ENCODE assay signal across 10 mouse cellular contexts in genomic region chr1:73986268-73987045, GRCm38 (mm10).
A peak's percentile ranks its signal among the peaks of the same experiment; 100 is the strongest.
DNase-seq lines count a peak whose midpoint lies in the region; ATAC-seq lines count a peak whose summit lies in the region.
"Had no signal": no experiment of that assay in that cellular context is flagged by ENCODE, and none has a peak within 500 bp of the region (broad histone marks: within the 10 kb centered on the region; RNA-seq: fewer than 3 reads in every experiment).

No protein-coding gene starts in this region.

- H3K4me3 ChIP-seq in hindbrain, embryonic 11.5 days (ENCODE audit: low read depth, low read length) = no peak overlapping the region
- no peak overlapping the region for H3K4me3 ChIP-seq in hindbrain, embryonic 12.5 days
- H3K4me3 ChIP-seq in embryonic facial prominence, embryonic 11.5 days (ENCODE audit: low read depth, low read length) = no peak overlapping the region
- no peak overlapping the region for H3K4me3 ChIP-seq in intestine, embryonic 16.5 days (ENCODE audit: low read length)
- H3K4me3 ChIP-seq: embryonic facial prominence, embryonic 15.5 days; lung, embryonic 15.5 days had no signal

- 45% methylated on average over 6 of the region's 6 CpGs for whole genome bisulfite sequencing in hindbrain, embryonic 11.5 days
- 48% methylated on average over 6 of the region's 6 CpGs for WGBS in hindbrain, embryonic 12.5 days
- 44% methylated on average over 6 of the region's 6 CpGs for WGBS in embryonic facial prominence, embryonic 11.5 days
- WGBS in intestine, embryonic 16.5 days = 42% methylated on average over 6 of the region's 6 CpGs

- ATAC-seq in hindbrain, embryonic 11.5 days (ENCODE audit: low FRiP score) = no peak
- ATAC-seq in hindbrain, embryonic 12.5 days (ENCODE audit: low FRiP score) = no peak
- peak; percentile 61; the same call in 1 of the 2 replicates for ATAC-seq in embryonic facial prominence, embryonic 11.5 days (replicated peaks; ENCODE audit: insufficient number of reproducible peaks, low FRiP score, low TSS enrichment, low read depth)
- ATAC-seq in intestine, embryonic 16.5 days = peak; percentile 14; the same call in 1 of the 2 replicates

- peak; percentile 74 for DNase-seq in hindbrain, embryonic 11.5 days (ENCODE audit: low spot score)
- DNase-seq in A20 (ENCODE audit: low read depth, low spot score) (peak; percentile 61), NIH3T3 (ENCODE audit: low read depth) (peak; percentile 93)
- DNase-seq in embryonic facial prominence, embryonic 11.5 days (ENCODE audit: low spot score) = peak; percentile 80
- DNase-seq in naive thymus-derived CD4-positive, alpha-beta T cell, adult 2 months (ENCODE audit: low read depth) = peak; percentile 75
- DNase-seq in yolk sac, embryonic 10.5 days (ENCODE audit: low spot score) = no peak

- H3K9ac ChIP-seq in hindbrain, embryonic 11.5 days (ENCODE audit: low read depth, low read length) = no peak overlapping the region
- no peak overlapping the region for H3K9ac ChIP-seq in hindbrain, embryonic 12.5 days
- no peak overlapping the region for H3K9ac ChIP-seq in embryonic facial prominence, embryonic 11.5 days (replicated peaks; ENCODE audit: low read length)
- H3K9ac ChIP-seq in intestine, embryonic 16.5 days (ENCODE audit: low read depth, low read length) = no peak overlapping the region
- H3K9ac ChIP-seq: embryonic facial prominence, embryonic 15.5 days; lung, embryonic 15.5 days had no signal

- no peaks in the 10 kb centered on the region for H3K9me3 ChIP-seq in hindbrain, embryonic 11.5 days (ENCODE audit: control insufficient read depth, low read length)
- H3K9me3 ChIP-seq in hindbrain, embryonic 12.5 days (replicated peaks) = no peaks in the 10 kb centered on the region
- no peaks in the 10 kb centered on the region for H3K9me3 ChIP-seq in embryonic facial prominence, embryonic 11.5 days (replicated peaks; ENCODE audit: control insufficient read depth, low read length)
- no peaks in the 10 kb centered on the region for H3K9me3 ChIP-seq in intestine, embryonic 16.5 days (ENCODE audit: control insufficient read depth, low read length)
- H3K9me3 ChIP-seq: embryonic facial prominence, embryonic 15.5 days; lung, embryonic 15.5 days had no signal

- H3K4me2 ChIP-seq in hindbrain, embryonic 11.5 days (replicated peaks; ENCODE audit: low read depth, low read length) = no peak overlapping the region
- no peak overlapping the region for H3K4me2 ChIP-seq in hindbrain, embryonic 12.5 days (replicated peaks)
- H3K4me2 ChIP-seq in embryonic facial prominence, embryonic 11.5 days (ENCODE audit: low read depth, low read length) = no peak overlapping the region
- H3K4me2 ChIP-seq in intestine, embryonic 16.5 days (ENCODE audit: low read depth, low read length) = no peak overlapping the region
- H3K4me2 ChIP-seq: embryonic facial prominence, embryonic 15.5 days; lung, embryonic 15.5 days had no signal

- H3K27ac ChIP-seq in hindbrain, embryonic 11.5 days (ENCODE audit: low read depth, low read length) = no peak overlapping the region
- H3K27ac ChIP-seq in hindbrain, embryonic 12.5 days = no peak overlapping the region
- H3K27ac ChIP-seq in embryonic facial prominence, embryonic 11.5 days (replicated peaks; ENCODE audit: low read depth, low read length) = no peak overlapping the region
- no peak overlapping the region for H3K27ac ChIP-seq in intestine, embryonic 16.5 days (ENCODE audit: low read length)
- H3K27ac ChIP-seq: embryonic facial prominence, embryonic 15.5 days had no signal

- H3K4me1 ChIP-seq in hindbrain, embryonic 11.5 days (replicated peaks; ENCODE audit: control insufficient read depth, insufficient read depth, low read length) = no peaks in the 10 kb centered on the region
- no peaks in the 10 kb centered on the region for H3K4me1 ChIP-seq in hindbrain, embryonic 12.5 days
- H3K4me1 ChIP-seq in embryonic facial prominence, embryonic 11.5 days (ENCODE audit: control insufficient read depth, insufficient read depth, low read length) = no peaks in the 10 kb centered on the region
- no peaks in the 10 kb centered on the region for H3K4me1 ChIP-seq in intestine, embryonic 16.5 days (ENCODE audit: control insufficient read depth, insufficient read depth, low read length)
- H3K4me1 ChIP-seq: embryonic facial prominence, embryonic 15.5 days had no signal

- H3K36me3 ChIP-seq in hindbrain, embryonic 11.5 days (ENCODE audit: control insufficient read depth, insufficient read depth, low read length) = no peaks in the 10 kb centered on the region
- H3K36me3 ChIP-seq in hindbrain, embryonic 12.5 days = peaks cover 17% of the 10 kb centered on the region; the same call in 1 of the 2 replicates
- H3K36me3 ChIP-seq in embryonic facial prominence, embryonic 11.5 days (replicated peaks; ENCODE audit: control insufficient read depth, insufficient read depth, low read depth, low read length) = peaks cover 3% of the 10 kb centered on the region; the same call in 1 of the 2 replicates
- peaks cover 4% of the 10 kb centered on the region; the same call in 1 of the 2 replicates for H3K36me3 ChIP-seq in intestine, embryonic 16.5 days (ENCODE audit: control insufficient read depth, insufficient read depth, low read length)

- H3K27me3 ChIP-seq in hindbrain, embryonic 11.5 days (ENCODE audit: control insufficient read depth, insufficient read depth, low read length) = no peaks in the 10 kb centered on the region
- no peaks in the 10 kb centered on the region for H3K27me3 ChIP-seq in hindbrain, embryonic 12.5 days
- H3K27me3 ChIP-seq in embryonic facial prominence, embryonic 11.5 days (ENCODE audit: control insufficient read depth, insufficient read depth, low read length) = no peaks in the 10 kb centered on the region
- H3K27me3 ChIP-seq in intestine, embryonic 16.5 days (replicated peaks; ENCODE audit: control insufficient read depth, insufficient read depth, low read length) = no peaks in the 10 kb centered on the region
- H3K27me3 ChIP-seq: embryonic facial prominence, embryonic 15.5 days; lung, embryonic 15.5 days had no signal

Comparison
In these comparisons a context has a peak if more than half of its experiments do, and no peak if none do; other contexts are left out.
1. ATAC-seq: peak in embryonic facial prominence, embryonic 11.5 days (single experiment) and intestine, embryonic 16.5 days (single experiment); none in hindbrain, embryonic 11.5 days (single experiment) and hindbrain, embryonic 12.5 days (single experiment).